Mouse (Mus musculus): Measurements from ENCODE around the gene Tmed11.
"Not testable (repeated sequence)": the region's sequence is repeated elsewhere in the genome, so short reads cannot be mapped to it uniquely, and the experiment has no call there.

Tmed11 gene

GRCm38 (mm10) chr5:108795263-108795662 is at the start of gene Tmed11:
Gene Tmed11 (minus strand): TSS chr5:108795363.
- not testable (repeated sequence) for DNase-seq

GRCm38 (mm10) chr5:108836156-108836555 is 41.0 kb upstream of the Tmed11 start:
- no peak for DNase-seq

- no peak for DNase-seq
These were observed 28.1 kb upstream of the Tmed11 start for GRCm38 (mm10) chr5:108823276-108823675.

- not testable (repeated sequence) for DNase-seq
These were observed 13.6 kb upstream of the Tmed11 start, which contains the start of gene Vmn2r8 for GRCm38 (mm10) chr5:108808750-108809149. Gene Vmn2r8 (minus strand): TSS chr5:108808850.

- DNase-seq, result no peak
These were observed 8.5 kb upstream of the Tmed11 start for GRCm38 (mm10) chr5:108803646-108804045.

GRCm38 (mm10) chr5:108790385-108790784 is 4.8 kb downstream of the Tmed11 start:
- DNase-seq, result not testable (repeated sequence)

GRCm38 (mm10) chr5:108774630-108775306 is 20.4 kb downstream of the Tmed11 start, which contains the start of gene Rnf212:
Gene Rnf212 (minus strand): TSS chr5:108774982.
- DNase-seq, result no peak

- DNase-seq, result no peak
These were observed 35.2 kb downstream of the Tmed11 start for GRCm38 (mm10) chr5:108760002-108760401.

- DNase-seq, result no peak
These were observed 36.8 kb downstream of the Tmed11 start for GRCm38 (mm10) chr5:108758396-108758795.

- DNase-seq, result not testable (repeated sequence)
These were observed 43.9 kb downstream of the Tmed11 start for GRCm38 (mm10) chr5:108751258-108751657.

- no peak for DNase-seq
These were observed 44.6 kb downstream of the Tmed11 start for GRCm38 (mm10) chr5:108750328-108751210.

GRCm38 (mm10) chr5:108744629-108745028 is 50.5 kb downstream of the Tmed11 start:
- DNase-seq, result no peak

- DNase-seq, result no peak
These were observed 51.3 kb downstream of the Tmed11 start for GRCm38 (mm10) chr5:108743856-108744255.

- no peak for DNase-seq
These were observed 52.6 kb downstream of the Tmed11 start for GRCm38 (mm10) chr5:108742596-108742995.

- DNase-seq, result no peak
These were observed 53.3 kb downstream of the Tmed11 start for GRCm38 (mm10) chr5:108741844-108742243.

- no peak for DNase-seq
These were observed 67.7 kb downstream of the Tmed11 start for GRCm38 (mm10) chr5:108727425-108727824.
